Mouse (Mus musculus): Measurements from ENCODE around the gene Sh2b2. TPM values are rescaled to one million over a fixed set of nuclear protein-coding genes. Genes with fewer than 3 reads are reported as not detected.
A peak's percentile ranks its signal among the peaks of the same experiment; 100 is the strongest.

Sh2b2 gene
- polyA plus RNA-seq, 1 experiment, result 7.7 TPM

DNA sequence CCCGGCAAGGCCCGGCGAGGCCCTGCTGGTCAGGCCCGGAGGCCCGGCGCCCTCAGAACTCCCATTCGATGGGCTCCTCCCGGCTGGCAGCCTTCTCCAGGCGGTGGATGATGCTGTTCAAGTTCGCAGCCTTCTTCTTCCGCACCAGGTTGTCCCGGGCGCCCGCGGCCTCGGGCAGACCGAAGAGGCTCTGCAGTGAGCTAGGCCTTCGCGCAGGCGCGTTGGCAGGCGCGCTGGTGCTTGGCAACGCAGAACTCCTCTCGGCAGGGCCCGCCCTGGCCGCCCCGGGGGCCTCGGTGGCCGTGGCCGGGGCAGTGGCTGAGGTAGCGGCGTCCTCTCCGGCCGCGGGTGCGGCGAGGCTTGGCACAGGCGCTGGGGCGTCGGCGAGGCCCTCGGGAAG is 28.4 kb upstream of the Sh2b2 start:
- H3ac ChIP-seq (ENCODE audit: control insufficient read depth, insufficient read length), result no peak overlapping the region
- TF ChIP-seq POLR2AphosphoS2 (IDR thresholded peaks at IDR 0.05; ENCODE audit: insufficient read length, low read depth) (no peak), POLR2A (IDR thresholded peaks at IDR 0.05; ENCODE audit: insufficient read length, low read depth) (no peak), CEBPB (IDR thresholded peaks at IDR 0.05; ENCODE audit: insufficient read depth, poor library complexity, severe bottlenecking) (no peak), SRF (IDR thresholded peaks at IDR 0.05; ENCODE audit: control insufficient read depth, insufficient read length, low read depth) (no peak), USF1 (IDR thresholded peaks at IDR 0.05; ENCODE audit: low read depth) (no peak), E2F4 (IDR thresholded peaks at IDR 0.05; ENCODE audit: insufficient read depth) (no peak), TCF3 (IDR thresholded peaks at IDR 0.05; ENCODE audit: insufficient read length, low read depth) (no peak), MYOD1 (IDR thresholded peaks at IDR 0.05; ENCODE audit: control insufficient read depth in 1 of 3, insufficient read length in 2 of 3, low read depth in 2 of 3) (no peak), TCF12 (IDR thresholded peaks at IDR 0.05; ENCODE audit: insufficient read depth, poor library complexity, severe bottlenecking) (no peak), REST (IDR thresholded peaks at IDR 0.05; ENCODE audit: insufficient read depth, insufficient read length) (no peak), MAX (IDR thresholded peaks at IDR 0.05; ENCODE audit: low read depth) (no peak), MYOG (IDR thresholded peaks at IDR 0.05; ENCODE audit: control insufficient read depth in 1 of 3, insufficient read depth in 1 of 3, insufficient read length in 2 of 3, low read depth in 2 of 3) (no peak)
- no peak overlapping the region for H3K4me3 ChIP-seq
- no peak overlapping the region for H3K4me2 ChIP-seq (ENCODE audit: low read depth)
- peaks cover 28% of the 10 kb centered on the region for H3K36me3 ChIP-seq (ENCODE audit: control insufficient read depth, insufficient read depth)
- H3K79me2 ChIP-seq (ENCODE audit: control insufficient read depth, insufficient read depth), result no peaks in the 10 kb centered on the region
- H3K27me3 ChIP-seq (ENCODE audit: control insufficient read depth, insufficient read depth, insufficient read length), result no peaks in the 10 kb centered on the region

- Histone ChIP-seq H3K27me3 (ENCODE audit: control insufficient read depth, insufficient read depth, insufficient read length) (no peaks in the 10 kb centered on the region), H3K4me2 (ENCODE audit: low read depth) (peak overlapping the region; percentile 40), H3K36me3 (ENCODE audit: control insufficient read depth, insufficient read depth) (peaks cover 6% of the 10 kb centered on the region), H3ac (ENCODE audit: control insufficient read depth, insufficient read length) (no peak overlapping the region), H3K79me2 (ENCODE audit: control insufficient read depth, insufficient read depth) (no peaks in the 10 kb centered on the region), H3K4me3 (no peak overlapping the region)
- peak; percentile 91 for TF ChIP-seq TCF12 (IDR thresholded peaks at IDR 0.05; ENCODE audit: insufficient read depth, poor library complexity, severe bottlenecking)
- no peak for TF ChIP-seq TCF3 (IDR thresholded peaks at IDR 0.05; ENCODE audit: insufficient read length, low read depth)
- no peak for TF ChIP-seq SRF (IDR thresholded peaks at IDR 0.05; ENCODE audit: control insufficient read depth, insufficient read length, low read depth)
- TF ChIP-seq MYOD1 (IDR thresholded peaks at IDR 0.05; ENCODE audit: control insufficient read depth in 1 of 3, insufficient read length in 2 of 3, low read depth in 2 of 3), result peak; percentile 94 to 99 (median 99)
- no peak for TF ChIP-seq POLR2AphosphoS2 (IDR thresholded peaks at IDR 0.05; ENCODE audit: insufficient read length, low read depth)
- no peak for TF ChIP-seq E2F4 (IDR thresholded peaks at IDR 0.05; ENCODE audit: insufficient read depth)
- no peak for TF ChIP-seq MAX (IDR thresholded peaks at IDR 0.05; ENCODE audit: low read depth)
- TF ChIP-seq REST (IDR thresholded peaks at IDR 0.05; ENCODE audit: insufficient read depth, insufficient read length), result no peak
- TF ChIP-seq USF1 (IDR thresholded peaks at IDR 0.05; ENCODE audit: low read depth), result no peak
- TF ChIP-seq MYOG (IDR thresholded peaks at IDR 0.05; ENCODE audit: control insufficient read depth in 1 of 3, insufficient read depth in 1 of 3, insufficient read length in 2 of 3, low read depth in 2 of 3), result peak in 2 of 3 experiments; percentile 66 to 79
- TF ChIP-seq POLR2A (IDR thresholded peaks at IDR 0.05; ENCODE audit: insufficient read length, low read depth), result no peak
- TF ChIP-seq CEBPB (IDR thresholded peaks at IDR 0.05; ENCODE audit: insufficient read depth, poor library complexity, severe bottlenecking), result no peak
Measured at GRCm38 (mm10) chr5:136269937-136270336, 23.6 kb upstream of the Sh2b2 start.

- H3K36me3 ChIP-seq (ENCODE audit: control insufficient read depth, insufficient read depth), result no peaks in the 10 kb centered on the region
- TF ChIP-seq TCF12 (IDR thresholded peaks at IDR 0.05; ENCODE audit: insufficient read depth, poor library complexity, severe bottlenecking) (no peak), TCF3 (IDR thresholded peaks at IDR 0.05; ENCODE audit: insufficient read length, low read depth) (no peak), POLR2A (IDR thresholded peaks at IDR 0.05; ENCODE audit: insufficient read length, low read depth) (no peak), REST (IDR thresholded peaks at IDR 0.05; ENCODE audit: insufficient read depth, insufficient read length) (no peak), MAX (IDR thresholded peaks at IDR 0.05; ENCODE audit: low read depth) (no peak), CEBPB (IDR thresholded peaks at IDR 0.05; ENCODE audit: insufficient read depth, poor library complexity, severe bottlenecking) (no peak), SRF (IDR thresholded peaks at IDR 0.05; ENCODE audit: control insufficient read depth, insufficient read length, low read depth) (no peak), MYOG (IDR thresholded peaks at IDR 0.05; ENCODE audit: control insufficient read depth in 1 of 3, insufficient read depth in 1 of 3, insufficient read length in 2 of 3, low read depth in 2 of 3) (no peak), E2F4 (IDR thresholded peaks at IDR 0.05; ENCODE audit: insufficient read depth) (no peak), USF1 (IDR thresholded peaks at IDR 0.05; ENCODE audit: low read depth) (no peak), POLR2AphosphoS2 (IDR thresholded peaks at IDR 0.05; ENCODE audit: insufficient read length, low read depth) (no peak), MYOD1 (IDR thresholded peaks at IDR 0.05; ENCODE audit: control insufficient read depth in 1 of 3, insufficient read length in 2 of 3, low read depth in 2 of 3) (no peak)
- no peak overlapping the region for H3K4me2 ChIP-seq (ENCODE audit: low read depth)
- no peaks in the 10 kb centered on the region for H3K79me2 ChIP-seq (ENCODE audit: control insufficient read depth, insufficient read depth)
- no peak overlapping the region for H3K4me3 ChIP-seq
- no peaks in the 10 kb centered on the region for H3K27me3 ChIP-seq (ENCODE audit: control insufficient read depth, insufficient read depth, insufficient read length)
- no peak overlapping the region for H3ac ChIP-seq (ENCODE audit: control insufficient read depth, insufficient read length)
Measured at GRCm38 (mm10) chr5:136266077-136266476, 19.7 kb upstream of the Sh2b2 start.

DNA sequence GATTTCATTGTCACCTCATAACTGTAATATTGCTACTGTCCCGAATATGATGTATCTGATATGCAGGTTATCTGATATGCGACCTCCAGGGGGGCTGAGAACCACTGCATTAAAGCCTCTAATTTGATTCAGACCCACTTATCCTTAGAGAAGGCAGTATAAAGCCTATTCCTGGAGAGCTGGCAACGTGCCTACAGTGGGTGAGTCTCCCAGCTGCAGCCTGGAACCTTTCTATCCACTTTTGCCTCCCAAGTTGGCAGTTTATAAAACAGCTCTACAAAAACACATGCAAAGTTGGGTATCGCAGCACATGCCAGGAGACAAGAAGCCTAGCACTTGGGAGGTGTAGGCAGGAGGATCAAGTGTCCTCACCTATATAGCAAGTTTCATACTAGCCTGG is 17.0 kb upstream of the Sh2b2 start:
- no peaks in the 10 kb centered on the region for H3K27me3 ChIP-seq (ENCODE audit: control insufficient read depth, insufficient read depth, insufficient read length)
- H3K79me2 ChIP-seq (ENCODE audit: control insufficient read depth, insufficient read depth), result no peaks in the 10 kb centered on the region
- no peak overlapping the region for H3K4me3 ChIP-seq
- no peak overlapping the region for H3K4me2 ChIP-seq (ENCODE audit: low read depth)
- TF ChIP-seq REST (IDR thresholded peaks at IDR 0.05; ENCODE audit: insufficient read depth, insufficient read length) (no peak), POLR2A (IDR thresholded peaks at IDR 0.05; ENCODE audit: insufficient read length, low read depth) (no peak), POLR2AphosphoS2 (IDR thresholded peaks at IDR 0.05; ENCODE audit: insufficient read length, low read depth) (no peak), MYOD1 (IDR thresholded peaks at IDR 0.05; ENCODE audit: control insufficient read depth in 1 of 3, insufficient read length in 2 of 3, low read depth in 2 of 3) (no peak), TCF12 (IDR thresholded peaks at IDR 0.05; ENCODE audit: insufficient read depth, poor library complexity, severe bottlenecking) (no peak), MAX (IDR thresholded peaks at IDR 0.05; ENCODE audit: low read depth) (no peak), SRF (IDR thresholded peaks at IDR 0.05; ENCODE audit: control insufficient read depth, insufficient read length, low read depth) (no peak), TCF3 (IDR thresholded peaks at IDR 0.05; ENCODE audit: insufficient read length, low read depth) (no peak), E2F4 (IDR thresholded peaks at IDR 0.05; ENCODE audit: insufficient read depth) (no peak), CEBPB (IDR thresholded peaks at IDR 0.05; ENCODE audit: insufficient read depth, poor library complexity, severe bottlenecking) (no peak), USF1 (IDR thresholded peaks at IDR 0.05; ENCODE audit: low read depth) (no peak), MYOG (IDR thresholded peaks at IDR 0.05; ENCODE audit: control insufficient read depth in 1 of 3, insufficient read depth in 1 of 3, insufficient read length in 2 of 3, low read depth in 2 of 3) (no peak)
- no peaks in the 10 kb centered on the region for H3K36me3 ChIP-seq (ENCODE audit: control insufficient read depth, insufficient read depth)
- no peak overlapping the region for H3ac ChIP-seq (ENCODE audit: control insufficient read depth, insufficient read length)

Data from myocyte (in vitro differentiated cells).